Mouse (Mus musculus): ENCODE results near the gene Trappc4.

DNA sequence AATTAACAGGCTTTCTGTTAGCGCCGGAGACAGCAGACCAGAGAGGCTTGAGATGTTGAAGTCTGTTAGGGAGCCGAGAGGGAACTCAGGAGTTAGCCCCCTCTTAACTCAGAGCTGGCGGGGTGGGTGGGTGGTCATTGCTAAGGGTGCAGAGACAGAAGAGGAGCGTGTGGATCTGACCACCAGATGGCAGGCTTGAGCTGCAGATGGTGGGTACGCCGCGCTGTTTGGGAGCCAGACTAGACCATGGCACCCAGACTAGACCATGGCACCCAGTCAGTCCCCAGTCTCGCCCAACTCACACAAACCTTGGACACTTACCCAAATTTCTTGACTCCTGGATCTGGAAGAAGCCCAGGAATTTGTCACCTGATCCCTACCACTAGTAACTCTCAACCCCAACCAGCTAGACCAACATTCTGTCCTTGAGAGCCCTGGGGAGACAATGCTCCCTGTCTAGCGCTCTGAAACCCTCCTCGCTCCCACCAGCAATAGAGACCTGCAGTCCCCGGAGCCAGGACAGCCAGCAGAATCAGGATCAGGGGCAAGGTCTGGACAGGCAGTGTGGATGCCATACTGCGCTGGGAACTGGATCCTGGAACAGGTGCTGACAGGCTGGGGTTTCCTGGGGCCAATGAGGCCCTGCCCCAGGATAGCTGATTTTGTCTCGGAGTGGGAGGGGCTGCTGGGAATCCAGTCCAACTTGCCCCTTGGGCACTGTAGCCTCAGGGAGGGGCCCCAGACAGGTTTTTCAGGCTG is 46.9 kb upstream of the Trappc4 start:
- TF ChIP-seq GATA1 (IDR thresholded peaks at IDR 0.05; ENCODE audit: borderline replicate concordance, low read length) (no peak), FLI1 (IDR thresholded peaks at IDR 0.05; ENCODE audit: low read length) (no peak)
